Mouse (Mus musculus): ENCODE measurements around the gene Kcnd2. TPM values are rescaled to one million over a fixed set of nuclear protein-coding genes. Genes with fewer than 3 reads are reported as not detected.

The Kcnd2 gene
- polyA plus RNA-seq, 1 experiment from 2014 or later: 0.17 TPM

GRCm38 (mm10) chr6:21431120-21431519, 215.8 kb downstream of the Kcnd2 start:
- no peak for ATAC-seq (ENCODE audit: borderline replicate concordance, extremely low read depth, low FRiP score, low TSS enrichment)
- H3K9ac ChIP-seq: no peak overlapping the region
- 85% methylated on average over 1 of the region's 1 CpGs for WGBS

GRCm38 (mm10) chr6:21464719-21465118, 249.4 kb downstream of the Kcnd2 start:
- H3K36me3 ChIP-seq: no peaks in the 10 kb centered on the region
- no peaks in the 10 kb centered on the region for H3K9me3 ChIP-seq
- no peaks in the 10 kb centered on the region for H3K4me1 ChIP-seq
- no peak for ATAC-seq (ENCODE audit: borderline replicate concordance, extremely low read depth, low FRiP score, low TSS enrichment)
- no peak overlapping the region for H3K4me2 ChIP-seq
- no peaks in the 10 kb centered on the region for H3K27me3 ChIP-seq
- H3K9ac ChIP-seq: no peak overlapping the region
- no peak overlapping the region for H3K4me3 ChIP-seq
- H3K27ac ChIP-seq: no peak overlapping the region

More at GRCm38 (mm10) chr6:21431120-21431519, 215.8 kb downstream of the Kcnd2 start:
- no peaks in the 10 kb centered on the region for H3K36me3 ChIP-seq
- no peak overlapping the region for H3K4me3 ChIP-seq
- H3K9me3 ChIP-seq: no peaks in the 10 kb centered on the region
- no peaks in the 10 kb centered on the region for H3K27me3 ChIP-seq
- no peak overlapping the region for H3K4me2 ChIP-seq
- no peaks in the 10 kb centered on the region for H3K4me1 ChIP-seq
- no peak overlapping the region for H3K27ac ChIP-seq

- 30% methylated on average over 1 of the region's 1 CpGs for WGBS
- H3K27me3 ChIP-seq: no peaks in the 10 kb centered on the region
- no peak for ATAC-seq (ENCODE audit: borderline replicate concordance, extremely low read depth, low FRiP score, low TSS enrichment)
Observed at GRCm38 (mm10) chr6:21471891-21472544, 256.7 kb downstream of the Kcnd2 start.

GRCm38 (mm10) chr6:21482714-21483113, 267.4 kb downstream of the Kcnd2 start:
- Histone ChIP-seq H3K27ac (no peak overlapping the region), H3K4me3 (no peak overlapping the region), H3K9me3 (no peaks in the 10 kb centered on the region), H3K36me3 (no peaks in the 10 kb centered on the region), H3K9ac (no peak overlapping the region), H3K4me2 (no peak overlapping the region), H3K27me3 (no peaks in the 10 kb centered on the region), H3K4me1 (no peaks in the 10 kb centered on the region)
- WGBS: 82% methylated on average over 2 of the region's 2 CpGs
- ATAC-seq (ENCODE audit: borderline replicate concordance, extremely low read depth, low FRiP score, low TSS enrichment): no peak

More at GRCm38 (mm10) chr6:21471891-21472544, 256.7 kb downstream of the Kcnd2 start:
- H3K27ac ChIP-seq: no peak overlapping the region
- H3K36me3 ChIP-seq: no peaks in the 10 kb centered on the region
- no peak overlapping the region for H3K4me2 ChIP-seq
- no peaks in the 10 kb centered on the region for H3K4me1 ChIP-seq
- no peaks in the 10 kb centered on the region for H3K9me3 ChIP-seq
- H3K9ac ChIP-seq: no peak overlapping the region
- no peak overlapping the region for H3K4me3 ChIP-seq

- no peaks in the 10 kb centered on the region for H3K9me3 ChIP-seq
- ATAC-seq (ENCODE audit: borderline replicate concordance, extremely low read depth, low FRiP score, low TSS enrichment): no peak
- 91% methylated on average over 2 of the region's 2 CpGs for WGBS
Observed at GRCm38 (mm10) chr6:21488536-21488935, 273.2 kb downstream of the Kcnd2 start.

GRCm38 (mm10) chr6:21502921-21503320, 287.6 kb downstream of the Kcnd2 start:
- WGBS: 85% methylated on average over 1 of the region's 1 CpGs
- no peak for ATAC-seq (ENCODE audit: borderline replicate concordance, extremely low read depth, low FRiP score, low TSS enrichment)

More at GRCm38 (mm10) chr6:21488536-21488935, 273.2 kb downstream of the Kcnd2 start:
- H3K4me2 ChIP-seq: no peak overlapping the region
- no peaks in the 10 kb centered on the region for H3K36me3 ChIP-seq
- no peak overlapping the region for H3K4me3 ChIP-seq
- H3K27ac ChIP-seq: no peak overlapping the region
- no peaks in the 10 kb centered on the region for H3K27me3 ChIP-seq
- H3K9ac ChIP-seq: no peak overlapping the region
- H3K4me1 ChIP-seq: no peaks in the 10 kb centered on the region

GRCm38 (mm10) chr6:21510621-21511239, 295.4 kb downstream of the Kcnd2 start:
- Histone ChIP-seq H3K36me3 (no peaks in the 10 kb centered on the region), H3K9ac (no peak overlapping the region), H3K4me1 (no peaks in the 10 kb centered on the region), H3K27ac (no peak overlapping the region), H3K4me2 (no peak overlapping the region), H3K4me3 (no peak overlapping the region), H3K27me3 (no peaks in the 10 kb centered on the region), H3K9me3 (no peaks in the 10 kb centered on the region)
- no peak for ATAC-seq (ENCODE audit: borderline replicate concordance, extremely low read depth, low FRiP score, low TSS enrichment)
- 76% methylated on average over 3 of the region's 3 CpGs for WGBS

More at GRCm38 (mm10) chr6:21502921-21503320, 287.6 kb downstream of the Kcnd2 start:
- Histone ChIP-seq H3K4me3 (no peak overlapping the region), H3K9ac (no peak overlapping the region), H3K36me3 (no peaks in the 10 kb centered on the region), H3K27ac (no peak overlapping the region), H3K27me3 (no peaks in the 10 kb centered on the region), H3K9me3 (no peaks in the 10 kb centered on the region), H3K4me2 (no peak overlapping the region), H3K4me1 (no peaks in the 10 kb centered on the region)

- Histone ChIP-seq H3K27me3 (no peaks in the 10 kb centered on the region), H3K4me3 (no peak overlapping the region), H3K4me2 (no peak overlapping the region), H3K27ac (no peak overlapping the region), H3K9me3 (no peaks in the 10 kb centered on the region), H3K36me3 (no peaks in the 10 kb centered on the region), H3K9ac (no peak overlapping the region), H3K4me1 (no peaks in the 10 kb centered on the region)
- 39% methylated on average over 1 of the region's 1 CpGs for WGBS
- no peak for ATAC-seq (ENCODE audit: borderline replicate concordance, extremely low read depth, low FRiP score, low TSS enrichment)
Observed at GRCm38 (mm10) chr6:21520351-21520750, 305.0 kb downstream of the Kcnd2 start.

GRCm38 (mm10) chr6:21527489-21528074, 312.3 kb downstream of the Kcnd2 start:
- WGBS: 69% methylated on average over 1 of the region's 1 CpGs
- H3K4me2 ChIP-seq: no peak overlapping the region
- no peak for ATAC-seq (ENCODE audit: borderline replicate concordance, extremely low read depth, low FRiP score, low TSS enrichment)

GRCm38 (mm10) chr6:21534009-21534408, 318.7 kb downstream of the Kcnd2 start:
- ATAC-seq (ENCODE audit: borderline replicate concordance, extremely low read depth, low FRiP score, low TSS enrichment): no peak
- no peak overlapping the region for H3K4me2 ChIP-seq
- H3K4me1 ChIP-seq: no peaks in the 10 kb centered on the region
- H3K36me3 ChIP-seq: no peaks in the 10 kb centered on the region
- no peaks in the 10 kb centered on the region for H3K9me3 ChIP-seq
- no peak overlapping the region for H3K9ac ChIP-seq
- WGBS: 56% methylated on average over 2 of the region's 2 CpGs
- no peak overlapping the region for H3K4me3 ChIP-seq
- H3K27ac ChIP-seq: no peak overlapping the region
- H3K27me3 ChIP-seq: no peaks in the 10 kb centered on the region

More at GRCm38 (mm10) chr6:21527489-21528074, 312.3 kb downstream of the Kcnd2 start:
- Histone ChIP-seq H3K27me3 (no peaks in the 10 kb centered on the region), H3K27ac (no peak overlapping the region), H3K4me3 (no peak overlapping the region), H3K9me3 (no peaks in the 10 kb centered on the region), H3K36me3 (no peaks in the 10 kb centered on the region), H3K9ac (no peak overlapping the region), H3K4me1 (no peaks in the 10 kb centered on the region)

- H3K4me3 ChIP-seq: no peak overlapping the region
- H3K27ac ChIP-seq: no peak overlapping the region
- no peaks in the 10 kb centered on the region for H3K9me3 ChIP-seq
- no peaks in the 10 kb centered on the region for H3K4me1 ChIP-seq
- H3K4me2 ChIP-seq: no peak overlapping the region
- H3K27me3 ChIP-seq: no peaks in the 10 kb centered on the region
- ATAC-seq (ENCODE audit: borderline replicate concordance, extremely low read depth, low FRiP score, low TSS enrichment): no peak
- no peak overlapping the region for H3K9ac ChIP-seq
- WGBS: 21% methylated on average over 1 of the region's 1 CpGs
- no peaks in the 10 kb centered on the region for H3K36me3 ChIP-seq
Observed at GRCm38 (mm10) chr6:21534820-21535219, 319.5 kb downstream of the Kcnd2 start.

GRCm38 (mm10) chr6:21551501-21551900, 336.2 kb downstream of the Kcnd2 start:
- no peak overlapping the region for H3K4me3 ChIP-seq
- no peak overlapping the region for H3K27ac ChIP-seq
- 80% methylated on average over 9 of the region's 9 CpGs for WGBS
- H3K4me2 ChIP-seq: no peak overlapping the region
- no peak overlapping the region for H3K9ac ChIP-seq
- no peaks in the 10 kb centered on the region for H3K27me3 ChIP-seq
- H3K4me1 ChIP-seq: no peaks in the 10 kb centered on the region
- ATAC-seq (ENCODE audit: borderline replicate concordance, extremely low read depth, low FRiP score, low TSS enrichment): no peak
- H3K36me3 ChIP-seq: no peaks in the 10 kb centered on the region
- H3K9me3 ChIP-seq: no peaks in the 10 kb centered on the region

All from lung, embryonic 15.5 days (tissue).